Mouse (Mus musculus) kidney, adult 8-10 months (tissue): Measurements from ENCODE around the gene Lhx1.

Experiments
- DNase-seq, 2 experiments: peaks; one replicate each; pipeline ENCODE4 v3.0.0; 2022

The Lhx1 gene

GRCm38 (mm10) chr11:84476641-84477040 is 48.7 kb downstream of the Lhx1 start:
- DNase-seq, result no peak

GRCm38 (mm10) chr11:84475991-84476390 is 49.3 kb downstream of the Lhx1 start:
- no peak for DNase-seq

GRCm38 (mm10) chr11:84473093-84473667 is 52.2 kb downstream of the Lhx1 start:
- no peak for DNase-seq
